Mouse (Mus musculus): ENCODE measurements around the gene Kiss1.

Kiss1 gene

GRCm38 (mm10) chr1:133321267-133321925 is at the start of gene Kiss1:
TSS of gene Kiss1 (plus strand) at chr1:133321875.
- no peak for DNase-seq (ENCODE audit: extremely low read depth, low read depth, low spot score)

GRCm38 (mm10) chr1:133274163-133274562 is 47.5 kb upstream of the Kiss1 start:
- no peak for DNase-seq (ENCODE audit: extremely low read depth, low read depth, low spot score)

DNA sequence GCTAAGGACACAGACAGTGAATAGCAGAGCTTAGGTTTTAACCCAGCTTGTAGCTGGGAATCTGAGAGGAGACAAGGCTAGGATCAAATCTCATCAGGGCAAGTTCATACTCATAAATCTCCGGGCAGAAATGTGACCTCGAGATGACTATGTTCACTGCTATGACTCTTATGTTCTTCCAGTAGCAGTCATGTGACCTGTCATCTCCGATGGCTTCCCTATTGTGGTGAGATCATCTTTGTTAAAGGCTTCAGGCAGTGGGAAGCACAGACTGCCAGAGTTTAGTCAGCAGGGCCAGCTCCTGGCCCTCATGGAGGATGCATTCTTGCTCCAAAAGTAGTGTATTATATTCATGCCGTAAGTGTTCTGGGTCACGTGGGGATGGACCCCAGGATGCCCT is 44.7 kb upstream of the Kiss1 start:
- no peak for DNase-seq (ENCODE audit: extremely low read depth, low read depth, low spot score)

DNA sequence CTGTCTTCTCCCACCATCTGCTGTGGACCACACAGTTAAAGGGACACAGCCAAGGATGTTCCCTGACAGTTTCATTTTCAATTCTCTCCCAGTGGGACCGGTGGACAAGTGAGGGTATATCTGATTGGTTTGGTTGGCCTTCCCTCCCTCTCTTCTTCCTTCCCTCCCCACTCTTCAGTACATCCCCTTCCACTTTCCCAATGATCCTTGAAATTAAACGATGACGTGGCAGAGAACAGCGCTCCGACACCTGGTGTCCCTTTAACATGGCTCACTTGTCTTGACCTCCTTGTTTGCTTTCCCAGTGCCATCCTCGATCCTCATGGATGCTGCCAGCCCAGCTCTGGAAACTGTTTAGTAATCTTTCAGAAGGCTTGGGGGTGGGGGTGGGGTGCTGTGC is 43.1 kb upstream of the Kiss1 start:
- DNase-seq (ENCODE audit: extremely low read depth, low read depth, low spot score) = no peak

- no peak for DNase-seq (ENCODE audit: extremely low read depth, low read depth, low spot score)
Observed at GRCm38 (mm10) chr1:133278946-133279631, 42.6 kb upstream of the Kiss1 start.

DNA sequence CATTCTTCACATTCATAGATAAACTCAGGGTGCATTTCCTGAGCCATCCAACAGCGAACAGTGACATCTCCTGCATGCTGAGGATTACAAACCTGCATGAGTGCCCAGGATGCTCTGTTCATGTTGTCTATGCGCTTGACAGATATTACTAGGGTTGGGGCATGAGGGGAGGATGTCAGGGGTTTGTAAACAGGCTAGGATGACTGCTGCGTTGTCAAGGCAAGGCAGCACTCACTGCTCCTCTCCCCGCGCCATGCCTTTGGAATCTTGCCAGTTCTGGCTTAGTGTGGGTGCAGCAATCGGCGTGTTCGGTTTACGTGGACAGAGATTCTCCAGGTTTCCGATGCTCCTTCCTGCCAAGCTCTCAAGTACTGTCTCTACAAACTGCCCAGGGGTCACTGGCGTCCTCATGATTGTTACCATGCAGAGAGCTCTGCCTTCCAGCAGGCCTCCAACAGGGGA is 42.0 kb upstream of the Kiss1 start:
- DNase-seq (ENCODE audit: extremely low read depth, low read depth, low spot score) = no peak

DNA sequence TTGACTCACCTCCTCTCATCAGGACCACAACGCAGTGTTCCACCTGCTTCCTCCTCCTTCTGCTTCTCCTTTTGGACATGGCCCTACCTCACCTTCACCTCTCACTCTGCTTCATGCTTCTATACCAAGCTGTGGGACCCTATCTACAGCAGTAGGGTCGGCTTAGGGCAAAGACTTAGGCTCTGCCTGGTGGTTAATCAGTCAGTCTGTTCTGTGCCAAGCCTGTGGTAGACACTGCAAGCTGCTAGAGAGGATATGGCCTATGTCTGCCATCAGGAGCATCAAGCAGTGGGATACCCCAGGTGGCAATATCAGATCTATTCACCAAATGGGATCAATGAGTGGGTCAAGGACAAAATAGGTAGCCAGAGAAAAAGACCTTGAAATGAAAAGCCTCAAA is 41.1 kb upstream of the Kiss1 start:
- no peak for DNase-seq (ENCODE audit: extremely low read depth, low read depth, low spot score)

- DNase-seq (ENCODE audit: extremely low read depth, low read depth, low spot score) = no peak
Observed at GRCm38 (mm10) chr1:133285907-133286306, 35.8 kb upstream of the Kiss1 start.

- DNase-seq (ENCODE audit: extremely low read depth, low read depth, low spot score) = no peak
Observed at GRCm38 (mm10) chr1:133287051-133287450, 34.6 kb upstream of the Kiss1 start.

DNA sequence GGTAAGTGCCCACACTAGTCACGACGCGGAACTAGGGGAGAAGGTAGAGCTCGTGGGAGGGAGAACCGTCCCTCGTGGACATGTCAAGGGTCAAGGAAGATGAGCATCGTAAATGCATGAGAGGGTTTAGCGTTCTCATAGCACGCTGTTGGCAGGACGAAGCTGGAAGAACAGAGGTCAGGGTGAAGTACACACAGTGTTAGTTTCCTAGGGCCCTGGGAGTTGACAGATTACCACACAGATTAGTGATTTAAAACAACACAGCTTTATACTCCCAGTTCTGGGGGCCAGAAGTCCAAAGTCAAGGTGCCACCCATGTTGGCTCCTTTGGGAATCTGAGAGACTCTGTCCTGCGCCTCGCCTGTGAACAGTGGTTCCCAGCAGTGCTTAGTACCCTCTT is 33.8 kb upstream of the Kiss1 start:
- DNase-seq (ENCODE audit: extremely low read depth, low read depth, low spot score) = no peak

DNA sequence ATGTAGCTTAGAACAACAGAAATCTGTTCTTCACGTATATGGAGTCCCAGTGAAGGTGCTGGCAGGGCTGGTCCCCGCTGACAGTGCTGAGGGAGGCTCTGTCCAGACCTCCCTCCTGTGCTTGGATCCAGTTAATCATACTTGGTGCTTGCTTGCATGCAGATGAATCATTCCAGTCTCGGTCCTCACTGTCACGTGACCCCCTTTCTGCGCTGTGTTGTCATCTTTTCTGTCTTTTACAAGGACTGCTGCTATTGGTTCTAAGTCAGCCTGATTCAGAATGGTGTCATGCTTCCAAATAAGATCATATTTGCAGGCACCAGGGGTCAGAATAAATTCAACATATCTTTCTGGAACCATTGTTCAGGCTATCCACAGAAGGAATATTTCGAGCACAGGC is 29.8 kb upstream of the Kiss1 start:
- DNase-seq (ENCODE audit: extremely low read depth, low read depth, low spot score) = no peak

- no peak for DNase-seq (ENCODE audit: extremely low read depth, low read depth, low spot score)
Observed at GRCm38 (mm10) chr1:133292608-133293007, 29.1 kb upstream of the Kiss1 start.

GRCm38 (mm10) chr1:133296376-133296775 is 25.3 kb upstream of the Kiss1 start:
- no peak for DNase-seq (ENCODE audit: extremely low read depth, low read depth, low spot score)

DNA sequence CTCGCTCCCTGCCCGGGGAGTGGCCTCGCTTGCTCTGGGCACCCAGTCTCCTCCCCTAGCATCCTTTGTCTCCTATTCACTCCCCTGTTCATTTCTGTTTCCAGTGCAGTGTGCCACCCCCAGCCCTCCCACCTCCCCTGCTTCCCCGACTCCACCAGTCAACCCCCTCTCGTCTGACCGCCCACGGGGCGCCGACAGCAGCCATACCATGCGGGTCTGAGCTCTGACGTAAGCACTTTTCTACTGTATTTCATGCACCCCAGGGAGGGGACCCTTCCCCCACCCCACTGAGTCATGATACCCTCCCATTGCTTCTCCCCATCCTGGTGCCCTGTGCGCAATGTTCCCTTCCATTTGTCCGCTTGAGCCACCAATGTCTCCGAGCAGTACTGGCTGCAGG is 22.9 kb upstream of the Kiss1 start:
- no peak for DNase-seq (ENCODE audit: extremely low read depth, low read depth, low spot score)

- no peak for DNase-seq (ENCODE audit: extremely low read depth, low read depth, low spot score)
Observed at GRCm38 (mm10) chr1:133302540-133302939, 19.1 kb upstream of the Kiss1 start.

GRCm38 (mm10) chr1:133306842-133307241 is 14.8 kb upstream of the Kiss1 start:
- no peak for DNase-seq (ENCODE audit: extremely low read depth, low read depth, low spot score)

GRCm38 (mm10) chr1:133307318-133307717 is 14.4 kb upstream of the Kiss1 start:
- no peak for DNase-seq (ENCODE audit: extremely low read depth, low read depth, low spot score)

GRCm38 (mm10) chr1:133309652-133310267 is 11.9 kb upstream of the Kiss1 start, which contains the start of gene Golt1a:
TSS of gene Golt1a (plus strand) at chr1:133309800.
- DNase-seq (ENCODE audit: extremely low read depth, low read depth, low spot score) = no peak

DNA sequence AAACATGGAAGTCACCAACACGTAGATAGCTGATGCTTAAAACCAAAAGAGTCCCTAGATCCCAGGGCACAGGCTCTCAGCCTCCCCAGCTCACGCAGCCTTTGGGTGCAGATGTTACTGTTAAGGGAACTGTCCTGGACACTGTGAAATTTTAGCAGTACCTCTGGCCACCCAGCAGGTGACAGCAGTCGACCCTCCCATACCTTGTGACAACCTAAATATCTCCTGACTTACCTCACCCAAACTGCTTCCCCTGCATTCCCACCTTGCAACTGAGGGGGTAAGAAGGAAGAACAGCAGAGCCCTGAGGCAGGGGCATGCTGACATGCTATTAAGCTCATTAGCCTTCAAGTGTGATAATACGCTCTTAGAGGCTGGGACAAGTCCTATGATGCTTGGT is 10.4 kb upstream of the Kiss1 start:
- no peak for DNase-seq (ENCODE audit: extremely low read depth, low read depth, low spot score)

DNA sequence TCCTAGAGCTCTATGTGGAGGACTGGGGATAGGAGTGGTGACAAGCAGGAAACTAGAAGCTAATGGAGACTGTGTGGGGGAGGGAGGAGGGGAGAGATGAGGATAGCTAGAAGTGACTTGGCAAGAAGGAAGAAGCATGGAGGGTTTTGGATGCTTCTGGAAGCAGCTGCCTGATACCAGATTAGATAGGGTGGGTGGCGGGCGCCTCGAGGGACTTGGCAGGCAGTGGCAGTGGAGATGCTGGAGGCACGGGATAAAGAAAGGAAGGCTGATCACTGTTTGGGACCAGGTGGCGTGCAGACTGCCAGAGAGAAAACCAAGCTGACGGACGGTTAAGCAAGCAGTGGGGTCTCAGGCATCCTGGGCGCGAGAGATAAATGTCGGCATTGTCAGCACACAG is 9.7 kb upstream of the Kiss1 start:
- DNase-seq (ENCODE audit: extremely low read depth, low read depth, low spot score) = no peak

DNA sequence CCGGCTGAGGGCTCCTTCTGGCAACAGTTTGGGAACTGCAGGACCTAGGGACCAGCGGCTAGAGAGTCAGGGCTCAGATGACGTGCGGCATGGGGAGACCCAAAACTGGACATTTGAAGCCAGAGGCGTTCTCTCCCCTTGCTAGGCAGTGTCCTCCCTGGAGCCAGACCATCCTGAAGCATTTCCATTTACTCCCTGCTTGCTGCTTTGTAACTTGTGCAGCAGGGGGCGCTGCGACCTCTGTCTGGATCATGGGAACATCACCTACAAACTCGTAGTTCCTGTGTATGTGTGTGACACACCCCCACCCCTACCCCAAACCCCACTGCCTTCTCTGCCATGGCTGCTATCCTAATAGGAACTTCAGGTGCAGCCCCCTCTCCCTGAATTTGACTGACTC is 7.3 kb upstream of the Kiss1 start:
- no peak for DNase-seq (ENCODE audit: extremely low read depth, low read depth, low spot score)

DNA sequence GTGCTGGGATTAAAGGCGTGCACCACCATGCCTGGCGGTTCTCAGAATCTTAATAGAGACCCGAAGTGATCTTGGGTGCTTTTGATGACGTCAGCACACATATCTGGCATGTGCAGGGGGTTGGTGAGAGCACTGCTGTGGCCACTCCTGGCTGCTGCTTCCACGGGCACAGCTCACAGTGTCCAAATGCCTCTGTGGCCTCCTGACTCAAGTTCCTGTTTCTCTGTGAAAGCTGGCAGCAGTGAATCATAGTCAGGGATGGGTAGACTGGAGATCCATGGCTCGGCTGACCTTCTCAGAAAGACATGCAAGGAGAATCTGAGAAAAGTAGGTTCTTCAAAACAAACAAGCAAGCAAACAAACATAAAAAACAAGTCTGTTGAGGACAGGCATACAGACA is 5.9 kb upstream of the Kiss1 start:
- DNase-seq (ENCODE audit: extremely low read depth, low read depth, low spot score) = no peak
